Mouse (Mus musculus) MEL (cell line): ENCODE data around the gene Vmn1r80. TPM values are rescaled to one million over a fixed set of nuclear protein-coding genes. Genes with fewer than 3 reads are reported as not detected.
"Not testable (repeated sequence)": the region's sequence is repeated elsewhere in the genome, so short reads cannot be mapped to it uniquely, and the experiment has no call there.

Experiments
- DNase-seq: peaks from one replicate; pipeline ENCODE4 v3.0.0; 2011; ENCODE audit warnings: low read depth, low spot score
- H3K27ac ChIP-seq: 2 replicates; pipeline ENCODE4 v1.5.1; 2012; ENCODE audit warnings: low read depth, mild to moderate bottlenecking, control low read depth, low read length, moderate library complexity; ENCODE audit not compliant: control insufficient read depth
- H3K27me3 ChIP-seq, 2 experiments: fragments of 150-350 bp in 1 of 2; sonication (generic) in 1 of 2; 2 replicates each; pipeline ENCODE4 v1.6.1; 2012; ENCODE audit warnings: low read length in 2 of 2, mild to moderate bottlenecking in 2 of 2, improper control_type of control experiment in 1 of 2, moderate library complexity in 1 of 2; ENCODE audit not compliant: insufficient read depth in 2 of 2, control insufficient read depth in 1 of 2
- H3K36me3 ChIP-seq, 2 experiments: 2 replicates each; pipeline ENCODE4 v1.6.1; 2012 to 2014; ENCODE audit warnings: low read length in 2 of 2, improper control_type of control experiment in 1 of 2, inconsistent platforms in 1 of 2, mild to moderate bottlenecking in 1 of 2; ENCODE audit not compliant: insufficient read depth in 2 of 2, control insufficient read depth in 1 of 2
- H3K4me1 ChIP-seq, 2 experiments: fragments of 150-350 bp in 1 of 2; sonication (generic) in 1 of 2; 2 replicates each; pipeline ENCODE4 v1.6.1; 2012; ENCODE audit warnings: low read length in 2 of 2, improper control_type of control experiment in 1 of 2, mild to moderate bottlenecking in 1 of 2; ENCODE audit not compliant: insufficient read depth in 2 of 2, control insufficient read depth in 1 of 2
- H3K4me3 ChIP-seq, 2 experiments: fragments of 150-350 bp in 1 of 2; sonication (generic) in 1 of 2; 2 replicates each; pipeline ENCODE4 v1.5.1; 2012; ENCODE audit warnings: low read depth in 2 of 2, low read length in 2 of 2, mild to moderate bottlenecking in 2 of 2, moderate library complexity in 2 of 2, control low read depth in 1 of 2, improper control_type of control experiment in 1 of 2; ENCODE audit not compliant: control insufficient read depth in 1 of 2, insufficient read depth in 1 of 2
- H3K79me2 ChIP-seq: 2 replicates; pipeline ENCODE4 v1.6.1; 2012; ENCODE audit warnings: mild to moderate bottlenecking, low read length, moderate library complexity; ENCODE audit not compliant: control insufficient read depth, poor library complexity, insufficient read depth
- H3K9ac ChIP-seq: 2 replicates; pipeline ENCODE4 v1.6.1; 2012; ENCODE audit warnings: low read depth, mild to moderate bottlenecking, control low read depth, low read length, moderate library complexity; ENCODE audit not compliant: control insufficient read depth, poor library complexity, severe bottlenecking
- H3K9me3 ChIP-seq: fragments of 150-350 bp; sonication (generic); replicated peaks from 2 replicates; pipeline ENCODE4 v1.6.1; 2012; ENCODE audit warnings: mild to moderate bottlenecking, low read length, improper control_type of control experiment, moderate library complexity; ENCODE audit not compliant: insufficient read depth
- CHD1 ChIP-seq: IDR thresholded peaks from 2 replicates; pipeline ENCODE4 v1.6.1; 2012; ENCODE audit warnings: low read depth, mild to moderate bottlenecking, inconsistent platforms, low read length, improper control_type of control experiment
- CHD2 ChIP-seq: IDR thresholded peaks from 2 replicates; pipeline ENCODE4 v1.6.1; 2011; ENCODE audit warnings: low read length, improper control_type of control experiment
- EP300 ChIP-seq, 2 experiments: IDR thresholded peaks; 2 replicates each; pipeline ENCODE4 v1.6.1; 2011; ENCODE audit warnings: improper control_type of control experiment in 2 of 2, low read length in 2 of 2, low read depth in 1 of 2, mild to moderate bottlenecking in 1 of 2
- ETS1 ChIP-seq: IDR thresholded peaks from 2 replicates; pipeline ENCODE4 v1.6.1; 2012; ENCODE audit warnings: low read depth, mild to moderate bottlenecking, inconsistent platforms, low read length, improper control_type of control experiment, moderate library complexity
- JUND ChIP-seq: IDR thresholded peaks from 2 replicates; pipeline ENCODE4 v1.6.1; 2011; ENCODE audit warnings: low read depth, mild to moderate bottlenecking, improper control_type of control experiment, low read length
- KAT2A ChIP-seq: conservative IDR thresholded peaks from 2 replicates; pipeline ENCODE4 v1.6.1; 2012; ENCODE audit warnings: low read depth, low read length, improper control_type of control experiment, inconsistent platforms
- MAFK ChIP-seq: IDR thresholded peaks from 2 replicates; pipeline ENCODE4 v1.6.1; 2011; ENCODE audit warnings: low read depth, mild to moderate bottlenecking, low read length, improper control_type of control experiment, borderline replicate concordance
- MXI1 ChIP-seq: IDR thresholded peaks from 2 replicates; pipeline ENCODE4 v1.6.1; 2011; ENCODE audit warnings: mild to moderate bottlenecking, low read depth, low read length, improper control_type of control experiment
- MYC ChIP-seq: IDR thresholded peaks from 2 replicates; pipeline ENCODE4 v1.6.1; 2011; ENCODE audit warnings: low read depth, mild to moderate bottlenecking, low read length, improper control_type of control experiment, moderate library complexity
- POLR2A ChIP-seq, 2 experiments: IDR thresholded peaks; 2 replicates each; pipeline ENCODE4 v1.6.1; 2011 to 2012; ENCODE audit warnings: low read length in 2 of 2, mild to moderate bottlenecking in 2 of 2, control low read depth in 1 of 2, improper control_type of control experiment in 1 of 2, low read depth in 1 of 2, moderate library complexity in 1 of 2; ENCODE audit not compliant: control insufficient read depth in 1 of 2, insufficient read depth in 1 of 2, poor library complexity in 1 of 2
- POLR2AphosphoS5 ChIP-seq: IDR thresholded peaks from 2 replicates; pipeline ENCODE4 v1.6.1; 2012; ENCODE audit warnings: low read depth, borderline replicate concordance, mild to moderate bottlenecking, inconsistent platforms, low read length, moderate library complexity, mixed read lengths
- RCOR1 ChIP-seq: IDR thresholded peaks from 2 replicates; pipeline ENCODE4 v1.6.1; 2012; ENCODE audit warnings: low read depth, mild to moderate bottlenecking, inconsistent platforms, low read length, improper control_type of control experiment
- SIN3A ChIP-seq: IDR thresholded peaks from 2 replicates; pipeline ENCODE4 v1.6.1; 2012; ENCODE audit warnings: low read length, improper control_type of control experiment, inconsistent platforms
- SMC3 ChIP-seq: IDR thresholded peaks from 2 replicates; pipeline ENCODE4 v1.6.1; 2011; ENCODE audit warnings: low read depth, low read length, improper control_type of control experiment
- TBP ChIP-seq: IDR thresholded peaks from 2 replicates; pipeline ENCODE4 v1.8.0; 2011; ENCODE audit warnings: low read depth, low read length, improper control_type of control experiment
- UBTF ChIP-seq: IDR thresholded peaks from 2 replicates; pipeline ENCODE4 v1.6.1; 2012; ENCODE audit warnings: low read depth, mild to moderate bottlenecking, inconsistent platforms, low read length, improper control_type of control experiment, moderate library complexity, borderline replicate concordance; ENCODE audit not compliant: insufficient read depth
- USF1 ChIP-seq: IDR thresholded peaks from 2 replicates; pipeline ENCODE4 v1.6.1; 2014; ENCODE audit warnings: low read depth, mild to moderate bottlenecking, inconsistent platforms, low read length, improper control_type of control experiment, moderate library complexity
- USF2 ChIP-seq, 2 experiments: IDR thresholded peaks; 2 replicates each; pipeline ENCODE4 v1.6.1; 2011 to 2012; ENCODE audit warnings: improper control_type of control experiment in 2 of 2, low read length in 2 of 2, borderline replicate concordance in 1 of 2, inconsistent platforms in 1 of 2, low read depth in 1 of 2, mild to moderate bottlenecking in 1 of 2; ENCODE audit not compliant: insufficient read depth in 1 of 2
- polyA plus RNA-seq, 2 experiments: library from polyadenylated mRNA; stranded (reverse) in 1 of 2; unstranded in 1 of 2; fragments of >175 nt in 1 of 2; fragments of >200 nt in 1 of 2; gene quantifications; 2 replicates each; pipeline versions ENCODE4 v1.2.1 to v1.2.4; 2012; ENCODE audit warnings: low replicate concordance in 2 of 2, low read depth in 1 of 2; ENCODE audit not compliant: insufficient read length in 2 of 2, insufficient read depth in 1 of 2, missing spikeins in 1 of 2
- total RNA-seq: library from RNA; depleted of rRNA; stranded (reverse); fragments of 300-350 nt; gene quantifications from 2 replicates; pipeline ENCODE4 v1.2.3, GENCODE M21; 2012; rRNA removed

Gene Vmn1r80
- total RNA-seq = not detected in 2 replicates
- polyA plus RNA-seq = not detected

- Histone ChIP-seq H3K4me3 (no peak within 1 kb of the TSS), H3K79me2 (no peaks in the 10 kb centered on the region), H3K27ac (no peak within 1 kb of the TSS), H3K36me3 (no peaks in the 10 kb centered on the region), H3K9me3 (no peaks in the 10 kb centered on the region), H3K9ac (no peak within 1 kb of the TSS), H3K27me3 (no peaks in the 10 kb centered on the region), H3K4me1 (no peaks in the 10 kb centered on the region)
- TF ChIP-seq MXI1 = no peak
- TF ChIP-seq SMC3 = no peak
- TF ChIP-seq TBP = no peak
- no peak for TF ChIP-seq CHD2
- no peak for TF ChIP-seq USF1
- no peak for TF ChIP-seq RCOR1
- TF ChIP-seq CHD1 = no peak
- no peak for TF ChIP-seq POLR2AphosphoS5
- TF ChIP-seq ETS1 = no peak
- no peak for TF ChIP-seq EP300 (IDR thresholded peaks at IDR 0.05; ENCODE audit: low read depth in 1 of 2, low read length in 2 of 2)
- no peak for TF ChIP-seq MAFK
- TF ChIP-seq KAT2A = no peak
- TF ChIP-seq USF2 (IDR thresholded peaks at IDR 0.05; ENCODE audit: borderline replicate concordance in 1 of 2, insufficient read depth in 1 of 2, low read depth in 1 of 2, low read length in 2 of 2) = no peak
- TF ChIP-seq POLR2A (IDR thresholded peaks at IDR 0.05; ENCODE audit: control insufficient read depth in 1 of 2, insufficient read depth in 1 of 2, low read depth in 1 of 2, low read length in 2 of 2, poor library complexity in 1 of 2) = no peak
- no peak for TF ChIP-seq UBTF
- DNase-seq = no peak
Observed at GRCm38 (mm10) chr7:12188986-12189385, at the start of gene Vmn1r80. Gene Vmn1r80 (plus strand): TSS chr7:12189286.

- TF ChIP-seq EP300 (IDR thresholded peaks at IDR 0.05; ENCODE audit: low read depth in 1 of 2, low read length in 2 of 2) (no peak), MYC (no peak), USF2 (IDR thresholded peaks at IDR 0.05; ENCODE audit: borderline replicate concordance in 1 of 2, insufficient read depth in 1 of 2, low read depth in 1 of 2, low read length in 2 of 2) (no peak), SIN3A (no peak), MXI1 (no peak), UBTF (no peak), JUND (no peak), KAT2A (no peak)
- Histone ChIP-seq H3K9ac (no peak within 1 kb of the TSS), H3K4me1 (no peaks in the 10 kb centered on the region), H3K9me3 (no peaks in the 10 kb centered on the region), H3K36me3 (no peaks in the 10 kb centered on the region), H3K27me3 (no peaks in the 10 kb centered on the region), H3K27ac (no peak within 1 kb of the TSS), H3K79me2 (no peaks in the 10 kb centered on the region), H3K4me3 (no peak within 1 kb of the TSS)
- no peak for DNase-seq
Observed at GRCm38 (mm10) chr7:12149957-12150356, 39.1 kb upstream of the Vmn1r80 start, which contains the start of gene Vmn1r78. Gene Vmn1r78 (plus strand): TSS chr7:12150257.

GRCm38 (mm10) chr7:12156463-12156862 is 32.6 kb upstream of the Vmn1r80 start:
- not testable (repeated sequence) for H3K9ac ChIP-seq, DNase-seq, H3K9me3 ChIP-seq, H3K79me2 ChIP-seq, H3K4me1 ChIP-seq, H3K36me3 ChIP-seq, H3K27me3 ChIP-seq, H3K4me3 ChIP-seq, H3K27ac ChIP-seq

GRCm38 (mm10) chr7:12170979-12171378 is 18.1 kb upstream of the Vmn1r80 start, which contains the start of gene Vmn1r79:
Gene Vmn1r79 (plus strand): TSS chr7:12171279.
- not testable (repeated sequence) for H3K36me3 ChIP-seq, H3K79me2 ChIP-seq, H3K27ac ChIP-seq, H3K9me3 ChIP-seq, H3K4me3 ChIP-seq, DNase-seq, H3K27me3 ChIP-seq, H3K4me1 ChIP-seq, H3K9ac ChIP-seq
